Mouse (Mus musculus) subcutaneous adipose tissue, adult 2 months (tissue): ENCODE data around the gene Krt81. TPM values are rescaled to one million over a fixed set of nuclear protein-coding genes. Genes with fewer than 3 reads are reported as not detected.

ENCODE experiments used
- polyA plus RNA-seq: library from polyadenylated mRNA; depleted of rRNA; stranded (reverse); fragments of >200 nt; gene quantifications from 2 replicates; pipeline ENCODE4 v1.2.3, GENCODE M21; 2012; ENCODE audit warnings: low replicate concordance; rRNA removed

The Krt81 gene
- 0.35 TPM in 1 of 2 replicates, not detected in the other for polyA plus RNA-seq

DNA sequence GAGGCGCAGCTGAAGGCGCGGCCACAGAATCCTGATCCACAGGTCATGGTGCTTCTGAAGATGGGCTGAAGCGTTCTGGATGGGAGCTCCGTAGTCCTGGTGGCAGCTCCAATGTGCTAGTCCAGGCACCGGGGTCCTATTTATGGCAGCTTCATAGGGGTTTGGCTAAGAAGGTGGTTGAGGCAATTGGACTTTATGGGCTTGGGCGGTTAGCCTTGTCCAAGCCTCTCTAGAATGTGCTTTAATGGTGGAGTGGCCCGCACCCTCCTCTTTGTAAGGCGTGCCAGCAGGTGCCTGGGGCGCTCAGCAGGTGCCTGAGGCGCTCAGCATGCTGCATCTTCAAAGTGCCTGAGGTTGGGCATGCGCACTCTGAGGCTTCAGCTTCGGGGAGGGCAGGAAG is at the start of gene Krt81:
Krt81 (minus strand) TSS at position 101 of the 400 bp plus-strand sequence.

GRCm38 (mm10) chr15:101491431-101491830 is 27.9 kb upstream of the Krt81 start, which contains the start of gene Krt83:
TSS of gene Krt83 (minus strand) at chr15:101491512.

DNA sequence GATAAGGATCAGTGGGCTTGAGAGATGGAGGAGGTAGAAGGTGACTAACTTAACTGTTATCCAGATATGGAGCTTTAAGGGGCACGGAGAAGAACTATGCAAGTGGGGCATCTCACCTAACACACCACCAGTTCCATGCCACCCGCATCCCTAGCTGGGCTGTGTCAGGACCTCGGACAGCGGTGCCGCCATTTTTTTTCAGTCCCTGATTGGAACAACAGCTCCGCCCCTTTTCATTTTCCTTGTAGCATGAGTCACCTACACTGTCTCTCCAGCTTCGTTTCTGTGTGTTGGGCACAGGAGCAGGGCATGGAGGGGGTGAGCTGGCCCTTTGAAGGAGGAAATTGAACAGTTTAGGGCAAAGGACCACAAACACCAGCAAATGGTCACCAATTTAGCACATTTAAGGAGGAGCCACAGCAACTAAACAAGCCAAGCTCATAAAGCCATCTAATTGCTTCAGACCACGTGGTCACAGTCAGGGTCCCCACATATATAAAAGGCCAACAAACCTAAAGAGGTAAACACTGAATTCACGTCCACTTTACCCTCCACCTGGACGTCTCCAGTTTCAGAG is 9.5 kb upstream of the Krt81 start, which contains the start of gene Krt86:
Krt86 (plus strand) TSS at position 527 of the 577 bp plus-strand sequence.

GRCm38 (mm10) chr15:101447444-101447843 is 16.1 kb downstream of the Krt81 start, which contains the start of gene Krt88:
TSS of gene Krt88 (plus strand) at chr15:101447744.

GRCm38 (mm10) chr15:101438555-101438954 is 25.0 kb downstream of the Krt81 start, which contains the start of gene Krt87:
TSS of gene Krt87 (minus strand) at chr15:101438804.

DNA sequence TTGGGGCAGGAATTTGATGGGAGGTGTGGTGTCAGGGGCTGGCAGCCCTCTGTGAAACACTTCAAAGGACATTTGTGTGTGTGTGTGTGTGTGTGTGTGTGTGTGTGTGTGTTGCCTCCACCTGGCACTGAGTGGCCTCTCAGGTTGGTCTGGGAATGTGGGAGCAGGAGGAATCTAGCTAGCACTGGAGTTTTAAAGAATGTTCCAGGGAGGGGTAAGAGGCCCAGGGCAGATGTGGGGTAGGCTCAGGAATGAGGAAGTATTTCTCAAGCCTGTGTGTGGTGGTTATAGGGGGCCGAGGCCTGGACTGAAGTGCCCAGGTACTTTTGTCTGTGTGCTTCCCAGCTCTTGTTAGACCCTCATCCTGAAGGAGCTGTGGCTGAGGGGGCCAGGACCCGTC is 52.8 kb downstream of the Krt81 start, which contains the start of gene Krt7:
Krt7 (plus strand) TSS at position 269 of the 400 bp plus-strand sequence.

Other genes with a start within 250 kb of the Krt81 start
- gene Grasp, start 239.6 kb downstream of the Krt81 start, polyA plus RNA-seq = 12.0 and 25.9 TPM in 2 replicates
- gene Nr4a1, start 209.5 kb downstream of the Krt81 start, polyA plus RNA-seq = 7.7 and 12.7 TPM in 2 replicates
- 35.4 and 37.5 TPM in 2 replicates for gene Atg101, start 179.5 kb downstream of the Krt81 start, polyA plus RNA-seq
- 3.4 and 39.0 TPM in 2 replicates for gene 6030408B16Rik, start 170.5 kb downstream of the Krt81 start, polyA plus RNA-seq
- 5.4 and 9.7 TPM in 2 replicates for gene Krt80, start 93.6 kb downstream of the Krt81 start, polyA plus RNA-seq
- 2.1 and 35.5 TPM in 2 replicates for gene Krt7, start 52.7 kb downstream of the Krt81 start, polyA plus RNA-seq
- 0.67 TPM in 1 of 2 replicates, not detected in the other for gene Krt87, start 24.9 kb downstream of the Krt81 start, polyA plus RNA-seq
- gene Krt88, start 16.0 kb downstream of the Krt81 start, polyA plus RNA-seq = not detected in 2 replicates
- not detected in 2 replicates for gene Krt86, start 9.7 kb upstream of the Krt81 start, polyA plus RNA-seq
- gene Krt83, start 27.8 kb upstream of the Krt81 start, polyA plus RNA-seq = 19.3 TPM in 1 of 2 replicates, not detected in the other
- gene Gm49425, start 53.5 kb upstream of the Krt81 start, polyA plus RNA-seq = 3.8 TPM in 1 of 2 replicates, not detected in the other
- gene Krt84, start 69.1 kb upstream of the Krt81 start, polyA plus RNA-seq = not detected in 2 replicates
- not detected in 2 replicates for gene Krt82, start 86.9 kb upstream of the Krt81 start, polyA plus RNA-seq
- 0.84 TPM in 1 of 2 replicates, not detected in the other for gene Krt90, start 99.2 kb upstream of the Krt81 start, polyA plus RNA-seq
- gene Krt75, start 110.2 kb upstream of the Krt81 start, polyA plus RNA-seq = not detected in 2 replicates
- gene Gm5414, start 164.4 kb upstream of the Krt81 start, polyA plus RNA-seq = not detected in 2 replicates
- not detected in 2 replicates for gene Gm5478, start 183.6 kb upstream of the Krt81 start, polyA plus RNA-seq
- not detected in 2 replicates for gene Krt6b, start 216.5 kb upstream of the Krt81 start, polyA plus RNA-seq
- not detected in 2 replicates for gene Krt6a, start 230.6 kb upstream of the Krt81 start, polyA plus RNA-seq
- gene Krt5, start 249.1 kb upstream of the Krt81 start, polyA plus RNA-seq = 0.07 and 3.5 TPM in 2 replicates